Mouse (Mus musculus) thymus, postnatal 14 days (tissue): ENCODE results near the gene Edem2.

ENCODE experiments used
- DNase-seq: peaks from one replicate; pipeline ENCODE4 v3.0.0; 2021

Gene Edem2

DNA sequence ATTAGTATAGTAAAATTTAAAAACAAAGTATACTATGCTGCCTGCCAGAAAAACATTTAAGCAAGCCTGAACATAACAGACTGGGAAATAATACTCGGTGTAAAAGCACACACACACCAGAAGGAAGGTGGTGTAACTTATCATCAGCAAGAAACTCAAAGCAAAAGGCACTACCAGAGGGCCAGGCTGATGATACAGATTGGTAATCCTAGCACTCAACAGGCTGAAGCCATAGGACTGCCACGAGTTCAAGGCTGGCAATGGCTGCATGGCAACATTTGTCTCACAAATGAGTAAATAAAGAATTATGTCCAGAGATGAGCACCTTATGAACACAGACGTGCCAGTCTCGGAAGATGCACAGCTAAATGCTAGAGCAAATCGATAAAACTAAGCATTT is 45.5 kb downstream of the Edem2 start:
- no peak for DNase-seq

DNA sequence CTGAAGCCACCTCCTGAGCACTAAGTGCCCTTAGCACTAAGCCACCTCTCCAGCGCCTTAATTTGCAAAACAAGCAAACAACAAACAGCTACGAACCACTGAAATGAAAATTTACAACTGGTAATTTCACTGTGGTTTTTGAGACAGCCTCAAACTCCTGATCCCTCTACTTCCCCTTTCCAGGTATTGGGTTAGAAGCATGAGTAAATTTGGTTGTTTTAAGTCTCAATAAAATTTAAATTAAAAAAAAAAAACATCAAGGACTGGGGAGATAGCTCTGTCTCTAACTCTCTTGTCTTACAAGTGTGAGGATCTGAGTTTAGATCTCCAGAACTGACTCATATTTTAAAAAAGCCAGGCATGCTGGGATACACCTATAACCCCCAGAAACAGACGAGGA is 46.1 kb downstream of the Edem2 start:
- no peak for DNase-seq

DNA sequence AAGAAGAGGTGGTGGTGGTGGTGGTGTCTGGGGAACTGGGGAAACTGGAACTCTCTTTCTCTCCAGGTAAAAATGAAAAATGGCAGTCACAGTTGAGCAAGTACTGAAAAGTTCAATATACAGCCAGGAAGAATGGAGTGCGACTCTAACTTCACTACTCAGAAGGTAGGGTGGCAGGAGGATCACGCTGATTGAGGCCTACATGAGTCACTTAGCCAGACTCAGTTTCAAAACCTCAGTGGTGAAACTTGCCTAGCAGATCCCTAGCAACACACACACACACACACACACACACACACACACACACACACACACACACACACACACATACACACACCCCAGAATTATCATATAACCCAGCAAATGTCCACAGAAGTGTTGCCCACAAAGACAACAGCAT is 47.4 kb downstream of the Edem2 start:
- no peak for DNase-seq

DNA sequence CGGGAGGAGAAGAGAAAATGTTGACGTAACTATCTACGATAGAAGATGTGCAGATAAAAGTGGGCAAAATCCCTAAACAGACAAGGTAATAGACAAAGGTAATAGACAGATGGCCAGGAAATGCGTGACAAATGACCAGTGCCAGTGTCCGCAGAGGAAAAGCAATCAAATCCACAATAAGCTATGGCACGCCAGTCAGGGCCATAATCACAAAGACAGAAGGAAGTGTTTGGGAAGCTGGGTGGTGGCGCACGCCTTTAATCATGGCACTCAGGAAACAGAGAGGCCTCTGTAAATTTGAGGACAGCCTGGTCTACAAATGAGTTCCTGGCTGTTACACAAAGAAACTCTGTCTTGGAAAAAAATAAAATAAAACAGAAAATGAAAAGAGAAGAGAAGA is 48.1 kb downstream of the Edem2 start:
- peak; percentile 22 for DNase-seq

DNA sequence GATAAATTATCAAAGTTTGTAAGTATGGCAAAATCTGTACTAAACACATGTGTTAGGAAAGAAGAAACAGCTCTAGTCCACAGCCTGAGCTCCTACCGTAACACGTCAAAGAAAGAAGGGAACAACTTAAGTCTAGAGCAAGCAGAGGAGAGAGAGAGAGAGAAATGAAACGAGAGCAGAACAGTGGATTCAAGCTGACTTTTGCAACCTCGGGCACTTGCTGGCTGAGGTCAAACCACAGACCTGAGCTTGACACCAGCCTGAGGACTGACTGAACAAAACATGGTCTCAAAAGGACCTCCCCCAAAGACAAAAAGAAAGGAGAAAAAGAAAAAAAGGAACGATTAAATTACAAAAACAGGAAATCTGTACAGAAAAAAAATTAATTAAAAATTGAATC is 48.7 kb downstream of the Edem2 start:
- DNase-seq: peak; percentile 46

DNA sequence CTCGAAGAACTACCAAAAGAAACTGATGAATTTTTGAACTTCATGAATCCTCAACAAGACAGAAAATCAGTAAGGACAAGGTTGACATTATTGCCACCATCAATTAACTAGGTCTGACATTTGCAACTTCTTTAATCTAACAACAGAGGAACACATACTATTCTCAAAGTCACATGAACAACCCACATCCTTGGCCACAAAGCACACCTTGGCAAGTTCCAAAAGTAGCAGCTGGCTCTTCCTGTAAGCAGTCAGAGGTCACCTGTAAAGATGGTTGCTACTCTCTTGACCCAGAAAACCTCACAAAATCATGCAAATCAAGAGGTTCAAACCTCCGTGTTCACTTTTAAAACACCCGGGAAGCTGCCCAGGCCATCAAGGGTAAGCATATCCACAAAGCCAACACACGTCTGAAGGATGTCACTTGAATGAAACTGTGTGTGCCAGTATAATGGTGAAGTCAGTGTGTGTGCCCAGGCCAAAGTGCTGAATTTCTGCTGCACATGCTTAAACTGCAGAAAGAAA is 49.6 kb downstream of the Edem2 start:
- peak; percentile 64 for DNase-seq

DNA sequence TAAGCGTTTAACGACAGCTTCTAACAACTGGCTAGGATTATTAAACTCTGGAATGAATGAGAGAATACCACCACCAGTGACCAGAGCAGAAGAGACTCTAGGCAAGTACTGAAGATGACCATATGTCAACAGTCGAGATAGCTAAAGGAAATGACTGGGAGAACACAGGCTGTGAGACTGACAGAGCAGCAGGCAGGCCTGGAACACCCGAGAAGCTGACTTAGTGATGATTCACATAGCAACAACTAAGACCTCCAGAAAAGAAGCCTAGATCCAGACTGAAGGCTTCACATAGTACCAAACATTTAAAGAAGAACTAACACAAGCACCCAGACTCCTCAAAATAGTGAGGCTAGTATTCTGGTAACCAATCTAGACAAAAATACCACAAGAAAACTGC is 54.2 kb downstream of the Edem2 start:
- no peak for DNase-seq

DNA sequence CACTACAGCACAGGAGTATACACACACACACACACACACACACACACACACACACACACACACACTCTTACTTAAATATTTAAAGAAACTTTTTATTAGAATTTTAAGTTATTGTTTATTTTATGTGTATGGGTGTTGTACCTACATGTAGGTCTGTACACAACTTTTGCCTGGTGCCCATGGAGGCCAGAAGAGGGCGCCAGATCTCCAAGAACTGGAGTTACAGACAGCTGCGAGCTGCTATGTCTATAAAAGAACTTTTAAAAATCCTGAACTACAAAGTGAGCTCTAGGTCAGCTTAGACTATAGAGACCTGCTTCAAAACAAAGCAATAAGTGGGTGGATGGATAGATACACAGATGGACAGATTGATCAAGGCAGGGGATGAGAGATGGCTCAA is 55.7 kb downstream of the Edem2 start:
- DNase-seq: peak; percentile 91

DNA sequence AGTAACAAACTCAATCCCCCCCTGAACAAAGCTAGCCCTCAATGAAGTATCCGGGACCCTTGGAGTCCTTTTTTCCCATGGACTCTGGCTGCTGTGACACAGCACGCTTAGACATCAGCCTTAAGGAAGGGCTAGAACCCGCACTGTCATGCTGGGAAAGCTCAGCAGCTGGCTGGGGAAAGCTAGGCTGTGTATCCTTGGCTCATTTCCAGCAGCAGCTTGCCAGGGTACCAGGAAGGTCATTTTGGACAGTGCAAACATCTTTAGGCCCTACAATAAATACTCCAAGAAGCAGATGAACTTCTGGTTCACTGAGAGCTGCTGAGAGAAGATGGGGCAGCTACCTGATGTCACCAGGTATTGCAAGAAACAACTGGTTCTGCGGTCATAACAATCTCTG is 58.0 kb downstream of the Edem2 start:
- no peak for DNase-seq

DNA sequence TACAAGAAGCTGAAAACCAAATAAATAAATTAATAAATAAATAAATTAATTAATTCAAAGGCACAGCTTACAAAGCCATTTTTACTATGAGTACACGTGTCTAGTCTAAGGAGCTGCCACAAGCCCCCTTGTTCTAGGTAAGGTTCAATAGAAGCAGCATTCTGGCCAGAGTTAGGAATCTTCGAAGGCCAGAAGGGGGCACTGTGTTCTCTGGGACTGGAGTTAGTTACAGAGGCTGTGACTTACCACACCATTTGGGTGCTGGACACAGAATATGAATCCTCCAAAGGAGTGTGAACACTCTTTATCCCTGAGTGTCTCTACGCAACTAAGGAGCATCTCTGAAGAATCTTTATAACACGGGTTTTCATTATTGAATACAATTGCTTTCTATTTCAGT is 60.8 kb downstream of the Edem2 start:
- DNase-seq: peak; percentile 69

DNA sequence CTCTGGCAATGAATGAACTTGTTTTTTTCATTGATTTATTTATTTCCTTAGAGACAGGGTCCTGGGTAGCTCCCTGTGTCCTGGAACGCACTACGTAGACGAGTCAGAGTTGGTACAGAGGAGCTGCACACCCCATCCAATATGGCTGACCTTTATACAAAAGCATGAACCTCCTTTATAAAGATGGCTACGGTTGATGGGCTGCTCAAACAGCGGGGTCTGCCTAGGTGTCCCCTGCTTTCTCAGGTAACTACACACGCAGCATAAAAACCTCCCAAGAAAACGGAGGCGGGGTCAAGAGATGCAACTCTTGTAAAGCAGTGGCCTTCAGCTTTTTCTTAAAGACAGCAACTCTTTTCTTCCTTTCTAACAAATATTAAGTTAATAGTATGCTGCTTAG is 61.4 kb downstream of the Edem2 start:
- no peak for DNase-seq

DNA sequence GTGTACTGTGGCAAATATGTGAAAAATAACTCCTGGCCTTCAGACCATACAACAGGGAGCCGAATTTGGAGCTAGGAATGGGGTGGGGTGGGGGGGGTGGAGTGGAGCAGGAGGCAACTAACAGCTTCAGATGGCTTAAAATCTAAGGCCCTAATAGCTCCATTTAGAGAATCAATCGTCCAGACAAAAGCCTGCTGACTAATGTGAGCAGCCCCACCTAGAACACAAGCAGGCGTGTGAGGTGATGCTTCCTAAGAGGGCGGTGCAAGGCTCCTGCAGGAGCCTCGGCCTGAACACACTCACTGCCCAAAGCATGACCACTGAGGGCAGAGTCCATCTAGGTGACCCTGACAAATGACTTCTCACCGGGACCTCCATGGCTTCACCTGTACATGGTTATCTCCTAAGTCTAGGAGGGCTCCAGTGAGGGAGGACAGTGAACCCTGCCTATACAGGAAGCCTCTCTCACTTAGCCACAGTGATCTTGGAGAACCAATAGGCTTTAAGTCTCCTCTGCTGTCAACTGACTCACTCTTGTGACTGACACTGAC is 65.3 kb downstream of the Edem2 start:
- DNase-seq: no peak

DNA sequence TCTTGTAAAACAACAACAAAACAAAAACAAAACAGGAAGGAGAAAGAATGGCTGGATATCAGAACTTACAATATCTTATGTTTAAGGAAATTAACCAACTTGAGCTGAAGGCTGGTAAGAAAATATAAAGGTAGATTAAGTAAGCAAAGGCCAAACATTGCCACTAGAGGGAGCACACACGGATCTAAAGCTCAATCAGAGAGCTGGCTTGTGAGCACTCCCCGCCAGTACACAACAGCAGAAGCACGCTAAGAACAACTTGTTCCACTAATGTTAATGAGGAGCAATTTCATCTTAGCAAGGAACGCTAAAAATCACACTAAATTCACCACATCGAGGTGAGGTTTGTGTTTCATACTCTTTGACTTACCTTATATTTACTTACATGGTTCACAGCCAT is 66.2 kb downstream of the Edem2 start:
- peak; percentile 64 for DNase-seq

DNA sequence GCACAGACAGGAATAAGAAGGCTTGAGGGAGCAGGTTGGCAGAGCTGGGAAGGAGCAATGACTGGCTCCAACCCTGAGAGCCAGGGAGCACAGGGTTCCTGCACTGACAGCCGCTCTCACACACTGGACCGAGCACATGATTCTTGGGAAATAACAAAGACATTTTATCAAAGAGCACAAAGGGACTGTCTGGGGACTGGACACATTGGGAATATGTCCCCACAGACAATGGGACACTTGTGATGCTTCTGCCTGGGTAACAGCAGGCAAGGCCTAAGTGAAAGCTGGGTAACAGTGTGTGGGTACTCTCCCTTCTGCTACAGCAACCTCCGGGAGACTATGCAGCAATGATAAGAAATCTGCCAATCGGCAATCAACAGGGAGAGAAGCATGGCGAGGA is 66.9 kb downstream of the Edem2 start:
- DNase-seq: no peak

DNA sequence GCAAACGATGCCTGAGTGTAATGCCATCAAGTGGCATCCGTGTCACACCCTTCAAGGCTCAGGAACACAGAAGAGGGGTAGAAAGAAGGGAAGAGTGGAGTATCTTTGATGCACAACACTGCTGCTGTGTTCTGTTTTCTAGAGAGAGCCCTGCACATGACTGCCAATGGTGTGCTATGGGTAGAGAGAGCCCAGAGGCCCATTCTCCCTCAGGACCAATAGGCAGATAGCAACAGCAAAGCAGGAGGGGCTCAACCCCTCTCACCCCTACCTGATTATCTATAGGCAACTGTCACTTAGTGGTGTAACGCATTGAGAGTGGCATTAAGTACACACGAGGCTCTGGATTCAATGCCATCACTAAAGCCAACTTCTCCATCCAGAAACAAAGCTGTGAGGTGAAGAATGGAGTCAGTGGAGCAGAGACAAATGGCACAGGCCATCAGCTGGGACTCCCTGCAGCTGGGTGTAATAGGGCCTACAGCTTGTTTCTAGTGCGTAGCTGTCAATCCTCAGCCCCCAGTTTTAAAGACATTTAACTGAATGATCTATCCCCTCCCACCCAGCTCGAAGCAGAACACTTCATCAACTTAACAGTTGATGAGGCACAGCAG is 73.4 kb downstream of the Edem2 start:
- no peak for DNase-seq

DNA sequence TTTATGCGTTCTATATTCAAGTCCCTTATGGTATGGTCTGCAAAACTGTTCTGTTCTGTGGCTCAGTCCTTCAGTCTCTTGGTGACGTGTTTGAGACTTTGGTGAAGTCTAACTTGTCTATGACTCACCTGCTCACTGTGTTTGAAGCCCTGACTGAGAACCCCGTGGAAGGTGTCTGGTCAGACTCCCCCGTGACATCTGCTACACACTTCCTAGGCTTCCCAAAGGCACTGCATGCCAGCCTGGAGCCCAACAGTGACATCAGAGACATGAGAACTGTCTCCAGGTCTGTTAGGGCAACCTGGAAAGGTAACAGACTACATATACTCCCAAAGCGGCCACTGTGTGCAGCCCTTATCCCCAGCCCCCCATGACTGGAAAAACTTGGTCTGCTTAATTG is 76.7 kb downstream of the Edem2 start:
- DNase-seq: no peak
